Mouse (Mus musculus): Measurements from ENCODE around the gene Wdr31.

The Wdr31 gene

DNA sequence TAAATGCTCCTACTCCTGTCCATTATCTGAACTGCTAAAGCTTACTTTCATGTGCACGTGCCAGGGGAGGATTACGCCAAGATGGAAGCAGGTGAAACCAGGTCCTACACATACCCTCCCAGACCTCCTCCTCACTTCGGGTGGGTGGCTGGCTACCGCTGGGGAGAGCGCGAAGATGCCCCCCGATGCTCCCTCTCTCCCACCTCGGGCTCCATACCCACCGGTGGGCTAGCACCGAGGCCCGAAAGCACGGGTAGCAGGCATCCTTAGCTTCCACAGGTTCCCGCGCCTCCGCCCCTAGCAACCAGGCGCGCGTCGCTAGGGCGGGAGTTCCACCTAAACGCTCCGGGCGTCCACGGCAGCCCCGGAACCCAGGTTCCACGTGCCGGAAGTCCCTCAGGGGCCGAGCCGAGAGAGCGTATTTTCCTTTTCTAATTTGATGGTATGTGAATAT lies at the start of gene Wdr31:
Gene Wdr31 (minus strand): TSS at position 299 of the 454 bp plus-strand sequence.
- DNase-seq, result peak; percentile 88

DNA sequence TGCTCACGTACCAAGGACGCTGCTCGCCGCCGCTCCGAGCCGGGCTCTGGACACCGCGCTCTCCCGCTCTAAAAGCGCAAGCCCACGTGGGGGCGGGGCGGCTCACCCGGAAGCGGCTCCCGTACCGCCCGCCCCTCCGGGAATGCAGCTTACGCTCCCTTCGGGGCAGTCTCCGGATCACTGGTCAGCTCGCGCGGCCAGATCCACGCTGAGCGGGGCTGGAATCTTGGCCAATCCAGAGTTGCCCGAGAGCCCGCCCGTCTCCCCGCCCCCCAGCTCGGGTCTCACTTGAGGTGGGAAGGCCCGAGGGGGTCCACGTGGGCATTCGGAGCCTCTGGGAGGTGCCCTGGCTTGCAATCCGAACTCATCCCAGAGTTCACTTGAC lies 49.1 kb upstream of the Wdr31 start, which contains the start of gene Alad:
Gene Alad (minus strand): TSS at position 70 of the 385 bp plus-strand sequence.
- peak; percentile 93 for DNase-seq

DNA sequence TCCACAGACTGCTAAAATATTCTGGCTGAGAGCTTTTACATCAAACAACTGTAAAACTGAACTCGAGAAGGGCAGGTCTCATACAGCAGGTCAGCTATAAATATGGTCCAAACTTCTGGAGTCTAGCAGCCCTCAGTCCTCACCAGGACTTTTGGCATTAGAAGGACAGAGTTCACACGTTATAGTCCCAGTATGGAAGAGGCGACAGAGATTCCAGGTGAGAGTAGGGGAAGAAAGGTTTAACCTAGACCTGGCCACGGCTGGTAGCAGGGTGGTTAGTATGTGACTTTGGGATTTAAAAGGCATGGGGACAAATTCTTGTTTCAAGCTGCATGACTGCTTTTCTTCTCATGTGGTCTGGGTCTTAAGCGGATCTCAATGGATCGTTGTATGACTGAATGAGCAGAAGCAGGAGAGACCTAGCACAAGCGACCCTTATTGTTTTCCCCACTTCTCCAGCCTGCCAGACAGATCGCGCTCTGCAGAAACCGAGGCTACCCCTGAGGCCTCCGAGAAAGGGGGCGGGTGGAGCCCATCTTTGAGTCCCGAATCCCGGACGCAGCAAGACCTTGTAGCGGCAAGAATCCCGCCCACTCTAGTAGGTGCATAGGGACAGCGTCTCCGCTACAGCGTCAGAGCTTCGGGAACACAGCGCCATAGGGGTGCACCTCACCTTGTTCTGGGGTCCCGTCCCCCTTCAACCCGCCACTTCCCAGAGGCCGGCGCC lies 48.6 kb upstream of the Wdr31 start:
- no peak for DNase-seq

DNA sequence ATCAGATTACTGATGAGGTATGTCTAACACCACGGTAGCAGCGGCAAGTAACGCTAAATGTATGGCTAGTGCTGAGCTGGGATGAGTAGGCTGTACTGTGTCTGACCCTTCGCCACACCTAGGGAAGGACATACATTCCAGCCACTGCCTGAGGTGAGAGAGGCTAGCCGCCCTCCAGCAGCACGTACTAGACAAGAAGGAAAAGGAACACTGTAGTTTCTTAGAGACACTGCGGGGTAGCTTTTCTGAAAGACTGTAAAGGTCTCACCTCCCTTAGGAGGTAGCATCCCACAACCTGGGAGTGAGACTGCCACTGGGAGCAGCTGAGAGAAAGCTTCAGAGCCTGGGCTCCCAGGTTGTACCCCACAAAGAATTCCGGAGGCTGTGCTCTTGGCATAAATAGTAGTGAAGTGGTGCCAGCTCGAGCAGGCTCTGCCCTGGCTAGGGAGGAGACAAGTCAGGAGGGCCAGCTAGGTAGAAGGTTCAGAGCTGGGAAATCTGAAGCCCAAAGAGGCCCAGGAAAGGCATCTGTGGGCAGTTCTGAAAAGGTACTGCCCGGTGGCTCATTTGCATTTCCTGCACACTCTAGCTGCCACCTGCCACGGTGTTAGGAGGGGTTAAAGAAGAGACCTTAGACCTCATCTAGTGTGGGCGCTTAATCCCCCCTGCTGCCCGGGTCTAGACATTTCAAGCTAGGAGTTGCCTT lies 47.9 kb upstream of the Wdr31 start:
- DNase-seq, result peak; percentile 34

DNA sequence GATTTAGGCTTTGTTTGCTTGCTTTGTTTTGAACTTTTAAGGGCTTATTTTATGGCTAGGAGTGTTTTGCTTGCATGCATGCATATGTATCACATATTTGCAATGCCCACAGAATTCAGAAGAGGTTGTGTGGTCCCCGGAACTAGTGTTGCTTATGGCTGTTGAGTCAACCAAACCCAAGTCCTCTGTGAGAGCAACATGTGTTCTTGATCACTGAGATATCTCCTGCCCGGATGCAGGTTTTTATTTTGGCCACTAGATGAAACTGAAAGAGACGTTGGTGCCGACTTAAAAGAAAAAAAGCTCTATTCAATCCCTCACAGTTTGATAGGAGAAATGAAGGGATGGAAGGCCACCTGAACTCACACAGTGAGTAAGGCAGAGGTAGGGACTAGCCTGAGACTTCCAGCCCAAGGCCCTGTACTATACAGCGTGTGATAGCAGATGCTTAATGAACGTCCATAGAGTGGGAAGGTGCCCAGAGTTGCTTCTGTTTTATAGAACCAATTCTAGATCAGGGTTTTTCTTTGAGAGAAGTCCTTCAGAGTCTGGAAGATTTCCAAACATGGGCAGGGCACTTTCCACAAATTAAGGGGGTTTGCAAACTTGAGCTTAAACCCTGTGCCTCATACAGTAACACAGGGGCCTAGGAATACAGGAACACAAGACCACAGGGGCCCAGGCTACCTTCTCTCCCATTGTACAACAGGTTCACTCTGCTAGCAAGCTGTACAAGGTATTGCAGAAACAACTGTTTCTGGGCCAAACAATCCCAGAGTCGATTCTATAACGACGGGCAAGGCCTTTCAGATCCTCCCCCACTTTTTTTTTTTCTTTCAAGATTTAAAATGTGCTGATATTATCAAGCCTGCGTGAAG lies 47.1 kb upstream of the Wdr31 start:
- no peak for DNase-seq

DNA sequence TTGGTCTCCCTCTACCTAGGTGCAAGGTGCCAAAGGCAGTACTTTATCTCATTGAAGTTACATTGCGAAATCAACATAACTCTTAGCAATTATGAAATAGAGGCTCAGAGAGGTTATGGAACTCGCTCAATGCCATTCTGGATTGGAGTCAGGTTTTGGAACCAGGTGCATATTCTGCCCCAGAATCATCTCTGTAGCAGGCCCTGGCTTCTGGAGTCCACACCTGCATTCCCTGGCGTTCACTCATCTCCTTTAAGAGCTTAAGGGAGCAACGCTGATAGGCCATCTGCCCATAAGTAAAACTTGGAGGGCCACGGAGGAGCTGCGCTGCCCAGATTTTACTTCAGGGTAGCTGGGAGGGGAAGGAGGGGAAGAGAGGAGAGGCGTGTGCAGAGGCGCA lies 46.4 kb upstream of the Wdr31 start:
- no peak for DNase-seq

DNA sequence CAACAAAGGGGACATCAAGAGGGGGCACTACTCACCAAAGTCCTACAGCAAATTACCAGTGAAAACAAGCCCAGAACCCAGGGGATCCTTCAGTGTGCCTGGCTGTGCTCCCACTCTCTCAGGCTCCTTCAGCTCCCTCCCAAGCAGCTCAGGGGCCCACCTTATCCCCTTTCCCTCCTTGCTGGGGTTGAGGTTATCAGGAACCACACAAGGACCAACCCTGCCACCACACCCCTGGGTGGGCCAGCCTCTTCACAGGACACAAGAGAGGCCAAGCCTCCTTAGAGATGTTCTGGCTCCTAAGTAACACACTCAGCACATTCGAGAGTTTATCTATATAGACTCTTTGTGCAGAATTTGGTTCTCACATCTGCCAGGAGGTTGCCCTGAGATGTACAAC lies 45.9 kb upstream of the Wdr31 start:
- DNase-seq, result no peak

DNA sequence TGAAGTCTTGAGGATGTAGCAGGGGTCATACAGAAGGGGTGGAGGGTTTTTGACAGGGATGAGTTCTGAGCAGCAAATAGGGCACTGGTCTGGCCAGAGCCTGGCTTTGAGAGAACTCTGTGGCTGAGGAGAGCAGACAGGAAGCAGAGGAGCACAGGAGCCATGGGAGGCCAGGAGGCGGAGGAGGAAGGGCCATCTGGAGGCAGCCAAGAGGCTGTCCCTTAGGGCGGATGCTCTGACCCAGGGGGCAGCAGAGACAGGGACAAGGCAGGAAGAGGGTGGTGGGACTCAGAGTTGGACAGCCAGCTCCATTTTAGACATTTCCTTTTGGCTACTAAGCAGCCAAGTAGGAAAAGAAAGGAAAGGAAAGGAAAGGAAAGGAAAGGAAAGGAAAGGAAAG lies 45.4 kb upstream of the Wdr31 start:
- no peak for DNase-seq

DNA sequence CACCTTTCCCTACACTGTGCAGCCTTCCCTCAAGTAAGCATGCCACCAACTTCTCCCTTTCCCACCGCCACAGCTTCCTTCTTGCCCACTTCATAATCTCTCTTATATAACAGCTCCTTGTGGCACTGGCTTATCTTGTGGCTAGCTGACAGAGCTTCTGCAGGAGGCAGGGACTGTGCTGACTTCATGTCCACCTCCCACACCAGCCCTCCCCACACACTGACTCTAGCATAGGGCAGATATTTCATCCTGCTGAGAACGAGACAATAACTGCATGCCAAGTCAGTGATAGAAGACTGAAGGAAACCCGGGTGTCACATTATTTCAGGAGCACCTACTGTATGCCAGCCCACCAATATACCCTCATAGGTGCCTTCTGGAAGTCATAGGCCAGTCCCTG lies 44.8 kb upstream of the Wdr31 start:
- no peak for DNase-seq

DNA sequence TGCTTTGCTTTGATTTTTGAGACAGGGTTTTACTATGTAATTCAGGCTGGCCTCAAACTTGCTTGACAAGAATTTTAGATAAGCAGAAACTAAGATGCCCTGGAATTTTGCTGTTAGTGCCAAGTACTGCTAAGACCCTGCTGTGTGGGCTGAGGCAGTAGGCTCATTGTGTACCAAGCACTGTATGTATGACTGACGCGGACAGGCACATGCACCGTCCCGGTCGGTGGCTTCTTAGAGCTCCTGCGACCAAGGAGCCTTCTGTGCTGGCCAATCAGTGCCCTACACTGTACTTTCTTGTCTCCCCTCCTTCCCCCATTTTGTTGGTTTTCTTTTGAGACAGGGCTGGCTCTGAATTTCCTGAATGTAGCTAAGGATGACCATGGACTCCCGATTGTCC lies 44.3 kb upstream of the Wdr31 start:
- DNase-seq, result no peak

DNA sequence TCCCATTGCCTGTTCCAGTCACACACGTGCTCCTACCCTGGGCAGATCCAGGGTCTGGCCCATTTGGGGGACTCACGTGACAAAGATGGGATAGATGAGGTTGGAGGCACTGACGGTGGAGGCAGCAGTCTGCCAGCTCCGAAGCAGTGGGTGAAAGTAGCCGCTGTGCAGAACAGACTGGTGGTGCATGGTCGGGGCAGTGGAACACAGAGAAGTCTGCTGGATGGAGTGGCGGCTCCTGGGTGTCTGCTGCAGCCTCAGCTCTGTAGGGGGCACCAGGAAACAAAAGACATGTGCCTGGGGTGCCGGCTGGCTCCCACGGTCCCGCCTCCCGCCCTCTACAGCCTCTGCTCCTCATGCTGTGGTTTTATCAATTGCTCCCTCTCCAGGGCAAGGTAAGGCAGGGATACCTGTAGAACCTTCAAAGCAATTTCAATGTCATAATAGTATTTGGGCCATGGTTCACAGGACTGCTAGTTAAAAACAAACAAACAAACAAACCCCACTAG lies 43.4 kb upstream of the Wdr31 start:
- DNase-seq, result no peak

DNA sequence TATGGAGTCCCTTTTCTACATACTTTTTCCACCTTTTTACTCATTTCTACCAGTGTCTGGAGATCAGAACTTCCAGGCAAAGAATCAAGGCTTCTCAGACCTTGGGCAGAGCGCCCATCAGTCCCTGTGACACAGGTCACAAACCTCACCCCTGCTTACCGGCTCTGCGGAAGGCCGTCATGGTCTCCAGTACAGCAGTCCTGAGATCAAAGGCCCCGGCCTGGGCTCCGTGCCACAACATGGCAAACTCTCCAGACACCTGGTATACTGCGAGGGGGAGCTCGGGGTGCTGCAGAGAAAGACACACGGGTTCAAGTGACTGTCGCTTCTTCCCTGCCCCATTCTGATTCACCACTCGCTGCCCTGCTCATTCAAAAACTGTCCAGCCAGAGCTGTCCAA lies 39.2 kb upstream of the Wdr31 start:
- DNase-seq, result no peak

DNA sequence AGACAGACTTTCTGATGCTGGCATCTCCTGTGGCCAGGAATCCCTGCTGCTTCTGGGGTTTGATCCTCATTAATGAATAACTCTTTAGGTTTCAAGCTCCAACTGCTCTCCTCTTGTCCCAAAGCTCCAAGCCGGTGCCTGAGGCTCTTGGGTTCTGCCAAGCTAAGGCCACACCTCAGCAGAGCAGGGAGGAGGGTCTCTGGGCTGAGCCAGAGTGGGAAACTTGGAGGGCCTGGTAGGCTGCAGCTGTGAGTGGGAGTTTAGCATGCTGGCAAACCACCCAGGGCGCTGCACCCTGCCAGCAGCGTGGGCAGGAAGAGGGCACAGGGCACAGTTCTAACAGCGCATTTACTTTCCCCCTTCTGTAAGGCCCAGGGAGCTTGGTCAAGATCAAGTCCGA lies 38.1 kb upstream of the Wdr31 start:
- no peak for DNase-seq

DNA sequence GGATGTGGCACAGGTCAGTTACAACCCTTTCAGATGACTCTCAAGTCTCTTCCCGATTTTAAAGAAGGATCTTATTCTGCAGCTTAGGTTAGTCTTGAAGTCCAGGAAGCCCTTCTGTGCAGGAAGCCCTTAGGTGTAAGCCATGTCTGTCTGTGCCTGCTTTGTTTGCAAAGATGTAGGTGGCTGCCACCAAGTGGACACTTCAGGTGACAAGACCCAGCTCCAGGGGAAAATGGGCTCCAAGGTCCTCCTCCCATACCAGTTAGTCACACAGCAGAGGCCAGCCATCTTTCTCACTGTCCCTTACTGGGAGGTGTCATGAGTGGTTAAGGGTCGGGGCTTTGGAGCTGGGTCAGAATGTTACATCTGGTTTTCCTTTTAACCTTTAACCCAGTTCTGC lies 36.1 kb upstream of the Wdr31 start:
- DNase-seq, result peak; percentile 44

DNA sequence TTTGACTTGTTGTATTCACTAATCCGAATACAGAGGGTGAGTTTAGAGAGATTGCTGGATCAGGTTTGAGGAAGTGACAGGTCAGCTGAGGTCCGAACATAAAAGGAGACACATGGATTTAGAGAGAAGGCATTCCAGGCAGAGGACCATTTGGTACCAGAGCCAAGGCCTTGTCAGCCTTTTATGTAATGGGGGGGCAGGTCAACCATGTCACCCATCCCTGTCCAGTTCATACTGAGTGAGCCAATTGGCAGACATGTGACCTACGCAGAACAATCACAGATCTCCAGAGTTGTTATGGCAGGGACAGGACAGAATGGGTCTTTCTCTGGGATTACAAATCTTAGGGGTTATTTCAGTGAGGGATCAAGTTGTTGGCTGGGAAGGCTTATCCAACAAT lies 35.3 kb upstream of the Wdr31 start:
- DNase-seq, result no peak

DNA sequence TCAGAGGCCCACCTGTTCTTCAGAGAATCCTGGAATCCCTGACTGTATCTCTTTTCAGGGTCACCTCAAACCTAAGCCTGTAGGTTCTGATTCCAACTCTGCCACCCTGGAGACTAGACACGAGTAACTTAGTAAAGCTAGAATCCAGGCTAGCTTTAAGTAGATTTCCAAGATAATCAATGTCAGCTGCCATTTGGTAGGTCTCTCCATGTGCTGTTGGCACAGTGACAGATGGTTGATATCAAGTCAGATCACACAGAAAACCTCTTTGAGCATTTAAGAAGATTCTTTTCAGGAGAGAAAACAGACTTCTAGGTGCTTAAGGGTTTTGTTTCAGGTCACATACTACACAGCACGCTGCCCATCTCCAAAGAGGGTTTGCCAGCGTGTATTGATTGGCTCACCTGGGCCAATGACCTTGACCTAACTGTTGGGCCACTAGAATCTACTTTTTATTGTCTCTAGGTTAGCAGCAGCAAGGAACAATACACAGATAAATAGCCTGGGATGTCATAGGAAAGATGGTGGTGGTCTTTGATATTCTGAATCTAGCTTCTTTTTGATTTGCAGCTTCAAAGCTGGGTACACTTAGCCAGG lies 32.8 kb upstream of the Wdr31 start, which contains the start of gene Hdhd3:
Gene Hdhd3 (minus strand): TSS at position 94 of the 597 bp plus-strand sequence.
- DNase-seq, result peak; percentile 42

DNA sequence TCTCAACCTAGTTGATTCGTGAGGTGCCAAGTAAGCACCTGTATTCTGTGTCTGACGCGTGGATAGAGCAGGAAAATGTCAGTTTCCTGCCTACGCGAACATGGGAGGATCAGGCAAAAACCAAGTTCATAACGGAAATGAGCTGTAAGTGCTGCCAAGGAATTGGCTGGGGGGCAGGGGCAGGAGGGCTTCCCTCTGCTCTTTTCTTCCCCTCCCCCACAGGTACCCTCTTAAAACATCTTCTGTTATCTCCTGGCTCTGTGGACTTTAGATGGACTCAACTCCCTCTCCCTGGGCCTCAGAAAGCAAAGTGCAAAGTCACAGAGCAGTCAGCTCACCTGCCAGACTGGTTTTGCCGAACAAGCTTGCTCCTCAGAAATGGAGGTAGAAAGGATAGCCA lies 32.3 kb upstream of the Wdr31 start:
- DNase-seq, result no peak

DNA sequence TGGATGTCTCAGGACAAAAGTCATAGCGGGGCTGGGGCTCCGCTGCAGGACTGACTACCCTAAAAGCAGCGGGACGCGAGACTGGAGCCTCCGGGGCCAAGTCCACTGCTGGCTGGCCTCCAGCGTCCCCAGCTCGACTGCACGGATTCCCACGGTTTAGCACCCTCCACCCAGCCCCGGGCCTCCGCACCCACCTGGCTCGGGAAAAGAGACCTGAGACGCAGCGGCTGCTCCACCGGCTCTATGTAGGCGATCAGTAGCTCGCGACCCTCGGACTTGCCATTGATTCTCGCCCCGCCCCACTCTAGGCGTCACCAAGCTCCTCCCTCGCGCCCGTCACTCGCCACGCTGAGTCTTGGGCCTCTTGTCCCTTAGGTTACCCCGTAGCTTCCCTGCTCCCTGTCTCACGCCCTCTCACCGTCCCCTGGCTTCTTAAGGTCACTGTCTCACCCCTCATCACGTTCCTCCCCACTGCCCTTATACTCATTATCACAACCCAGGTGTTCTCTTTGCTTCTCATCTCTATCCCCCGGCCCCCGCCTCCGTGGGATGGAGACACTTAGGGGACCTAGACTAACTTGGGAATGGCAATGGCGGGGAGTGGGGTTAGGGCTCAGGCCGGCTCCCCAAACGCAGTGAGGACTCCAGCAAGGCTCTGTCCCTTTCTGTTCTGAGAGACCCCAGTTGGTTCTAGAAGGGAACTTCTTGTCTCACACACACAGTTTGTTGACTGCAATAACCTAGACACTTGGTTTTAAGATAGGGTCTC lies 31.5 kb upstream of the Wdr31 start:
- peak; percentile 94 for DNase-seq

DNA sequence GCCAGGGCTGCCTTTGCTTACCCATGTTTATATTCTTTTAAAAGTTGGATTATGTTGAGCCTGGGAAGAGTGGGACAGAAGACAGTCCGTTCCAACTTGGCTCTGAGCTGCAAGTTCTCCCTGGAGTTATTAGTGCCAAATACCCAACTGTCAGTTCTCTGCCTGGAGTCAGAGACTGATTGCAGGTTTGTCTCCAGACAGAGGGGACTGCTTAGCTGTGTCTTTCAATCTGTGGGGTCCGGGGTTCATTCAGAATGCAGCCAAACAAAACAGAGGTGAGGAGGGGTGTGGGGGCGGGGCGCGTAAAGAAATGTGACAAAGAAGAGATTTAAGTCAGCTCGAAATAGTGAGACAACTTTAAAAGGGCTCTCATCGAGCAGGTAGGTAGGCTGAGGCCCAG lies 30.8 kb upstream of the Wdr31 start:
- DNase-seq, result no peak

DNA sequence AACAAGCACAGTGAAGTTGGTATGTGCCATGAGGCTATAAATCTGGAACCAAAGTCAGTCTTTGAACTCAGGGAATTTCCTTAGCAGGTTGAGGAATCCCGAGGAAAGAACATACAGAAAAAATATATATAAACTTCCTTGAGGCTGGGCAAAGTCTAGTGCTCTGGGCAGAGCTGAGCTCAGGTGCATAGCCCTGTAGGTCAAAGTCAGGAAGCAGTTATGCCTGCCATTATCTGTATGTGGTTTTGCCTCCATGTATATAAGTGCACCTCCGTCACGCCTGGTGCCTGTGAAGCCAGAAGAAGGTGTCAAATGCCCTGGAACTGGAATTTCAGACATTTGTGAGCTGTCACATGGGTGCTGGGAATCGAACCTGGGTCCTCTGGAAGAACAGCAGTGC lies 30.1 kb upstream of the Wdr31 start:
- DNase-seq, result no peak

DNA sequence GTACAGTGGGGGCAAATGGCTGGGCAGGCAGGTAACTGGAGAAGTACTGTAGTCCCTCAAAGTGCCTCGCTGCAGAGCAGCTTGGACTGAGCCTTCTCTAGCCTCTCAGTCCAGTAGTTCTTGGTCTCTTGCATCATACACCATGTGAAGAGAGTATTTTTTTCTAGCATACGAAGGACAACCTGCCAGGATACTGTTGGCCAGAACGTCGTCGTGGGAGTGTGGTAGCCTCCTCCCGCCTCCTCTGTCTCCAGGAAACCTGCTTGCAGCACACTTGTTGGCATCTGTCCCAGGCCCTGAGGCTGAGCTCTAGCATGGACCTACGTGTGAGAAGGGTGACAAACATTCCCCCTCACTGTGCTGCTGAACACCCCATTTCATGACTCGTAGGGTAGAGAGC lies 26.1 kb upstream of the Wdr31 start:
- DNase-seq, result no peak

DNA sequence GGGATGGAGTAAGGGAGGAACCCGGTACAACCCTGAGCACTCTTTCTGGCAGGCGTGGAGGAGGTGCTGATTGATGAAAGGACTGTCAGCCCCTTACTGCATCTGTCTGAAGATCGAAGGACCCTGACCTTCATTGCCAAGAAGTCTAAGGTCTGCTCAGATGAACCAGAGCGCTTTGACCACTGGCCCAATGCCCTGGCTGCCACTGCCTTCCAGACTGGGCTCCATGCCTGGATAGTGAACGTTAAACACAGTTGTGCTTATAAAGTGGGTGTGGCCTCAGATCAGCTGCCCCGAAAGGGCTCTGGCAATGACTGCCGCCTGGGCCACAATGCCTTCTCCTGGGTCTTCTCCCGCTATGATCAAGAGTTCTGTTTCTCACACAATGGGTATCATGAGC lies 25.2 kb upstream of the Wdr31 start:
- DNase-seq, result no peak
